Mouse (Mus musculus) olfactory bulb, adult 2 months (tissue): ENCODE results near the gene Rbbp8nl. TPM values are rescaled to one million over a fixed set of nuclear protein-coding genes. Genes with fewer than 3 reads are reported as not detected.

Source experiments
- H3K27ac ChIP-seq: fragments of 200-500 bp; 2 replicates; pipeline ENCODE4 v1.5.1; 2012; ENCODE audit warnings: low read depth, low read length; ENCODE audit not compliant: insufficient read depth
- H3K4me1 ChIP-seq: fragments of 200-500 bp; 2 replicates; pipeline ENCODE4 v1.6.1; 2012; ENCODE audit warnings: low read length; ENCODE audit not compliant: control insufficient read depth, insufficient read depth
- H3K4me3 ChIP-seq: fragments of 200-500 bp; 2 replicates; pipeline ENCODE4 v1.5.1; 2012; ENCODE audit warnings: mild to moderate bottlenecking, low read depth, low read length, moderate library complexity; ENCODE audit not compliant: insufficient read depth
- CTCF ChIP-seq: fragments of 200-500 bp; IDR thresholded peaks from 2 replicates; pipeline ENCODE4 v1.5.1; 2012; ENCODE audit warnings: low read depth, mild to moderate bottlenecking, low read length, moderate library complexity; ENCODE audit not compliant: insufficient read depth
- POLR2A ChIP-seq: fragments of 200-500 bp; IDR thresholded peaks from 2 replicates; pipeline ENCODE4 v1.6.1; 2012; ENCODE audit warnings: mild to moderate bottlenecking, low read depth, low read length, moderate library complexity; ENCODE audit not compliant: insufficient read depth
- WGBS: fragments of 180-500 bp; shearing (Covaris S2); methylation state at CpG from one replicate; pipeline ENCODE4 v1.1.7; 2018; 5-methylcytosine and 5-hydroxymethylcytosine counted together
- polyA plus RNA-seq: library from polyadenylated mRNA; stranded (reverse); fragments of >200 nt; gene quantifications from 2 replicates; pipeline ENCODE4 v1.2.4, GENCODE M21; 2012; ENCODE audit warnings: low replicate concordance; ENCODE audit not compliant: missing spikeins, insufficient read depth, insufficient read length

Gene Rbbp8nl
- polyA plus RNA-seq: not detected in 2 replicates

GRCm38 (mm10) chr2:180289440-180290108, at the start of gene Rbbp8nl:
Rbbp8nl (minus strand) TSS chr2:180289879.
- TF ChIP-seq POLR2A (no peak), CTCF (no peak)
- 66% methylated on average over 16 of the region's 16 CpGs for WGBS
- no peaks in the 10 kb centered on the region for H3K4me1 ChIP-seq
- no peak within 1 kb of the TSS for H3K4me3 ChIP-seq
- no peak within 1 kb of the TSS for H3K27ac ChIP-seq

- H3K27ac ChIP-seq: no peak within 1 kb of the TSS
- H3K4me1 ChIP-seq: peaks cover 13% of the 10 kb centered on the region
- H3K4me3 ChIP-seq: no peak within 1 kb of the TSS; the same call in 1 of the 2 replicates
- WGBS: 2% methylated on average over 33 of the region's 33 CpGs
- no peak for TF ChIP-seq POLR2A
- TF ChIP-seq CTCF: no peak
Observed at GRCm38 (mm10) chr2:180334551-180334986, 44.9 kb upstream of the Rbbp8nl start, which contains the start of gene Gata5. Gata5 (minus strand) TSS chr2:180334699.

GRCm38 (mm10) chr2:180333778-180334550, 44.3 kb upstream of the Rbbp8nl start:
- Histone ChIP-seq H3K4me3 (no peak overlapping the region; the same call in 1 of the 2 replicates), H3K27ac (no peak overlapping the region), H3K4me1 (peaks cover 13% of the 10 kb centered on the region)
- 2% methylated on average over 69 of the region's 69 CpGs for WGBS
- TF ChIP-seq CTCF: no peak
- no peak for TF ChIP-seq POLR2A

GRCm38 (mm10) chr2:180329466-180329865, 39.8 kb upstream of the Rbbp8nl start:
- 98% methylated on average over 1 of the region's 1 CpGs for WGBS
- Histone ChIP-seq H3K27ac (no peak overlapping the region), H3K4me1 (peaks cover 9% of the 10 kb centered on the region), H3K4me3 (no peak overlapping the region)
- no peak for TF ChIP-seq POLR2A
- no peak for TF ChIP-seq CTCF

GRCm38 (mm10) chr2:180322674-180323355, 33.1 kb upstream of the Rbbp8nl start:
- 65% methylated on average over 14 of the region's 14 CpGs for WGBS
- TF ChIP-seq CTCF (no peak), POLR2A (no peak)
- no peak overlapping the region for H3K4me3 ChIP-seq
- H3K4me1 ChIP-seq: no peaks in the 10 kb centered on the region
- no peak overlapping the region for H3K27ac ChIP-seq

DNA sequence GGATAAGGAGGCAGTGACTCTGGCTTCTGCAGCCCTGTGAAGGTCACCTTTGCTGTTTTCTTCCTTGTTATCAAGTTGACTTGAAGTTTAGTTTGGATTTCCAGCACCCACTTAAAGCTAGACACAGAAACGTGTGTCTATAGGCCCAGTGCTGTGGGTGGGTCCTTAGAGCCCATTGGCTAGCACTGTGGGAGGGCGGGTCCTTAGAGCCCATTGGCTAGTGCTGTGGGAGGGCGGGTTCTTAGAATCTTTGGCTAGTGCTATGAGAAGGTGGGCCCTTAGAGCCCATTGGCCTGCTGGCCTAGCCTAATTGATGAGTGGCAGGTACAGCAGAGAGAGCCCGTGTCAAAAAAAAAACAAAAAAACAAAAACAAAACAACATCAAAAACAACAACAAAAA, 30.5 kb upstream of the Rbbp8nl start:
- H3K4me1 ChIP-seq: no peaks in the 10 kb centered on the region
- TF ChIP-seq CTCF: no peak
- no peak for TF ChIP-seq POLR2A
- WGBS: 85% methylated on average over 4 of the region's 4 CpGs
- H3K4me3 ChIP-seq: no peak overlapping the region
- H3K27ac ChIP-seq: no peak overlapping the region

DNA sequence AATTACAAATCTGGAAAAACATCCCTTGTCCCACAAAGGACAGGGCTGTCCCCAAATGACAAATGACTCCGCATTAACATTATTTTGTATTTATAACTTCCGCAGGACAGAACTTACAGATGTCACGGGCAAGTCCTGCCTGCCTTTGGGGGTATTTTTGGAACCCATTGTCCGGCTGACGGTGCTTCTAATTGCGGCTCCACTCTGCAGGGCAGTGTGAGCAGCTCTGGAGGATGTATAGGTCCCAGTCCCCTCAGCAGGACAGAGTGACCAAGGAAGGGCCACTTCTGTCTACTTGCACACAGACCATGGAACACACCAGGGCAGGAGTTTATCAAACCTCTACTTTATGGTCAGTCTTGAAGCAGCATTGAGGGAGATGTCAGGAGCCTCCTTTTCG, 27.9 kb upstream of the Rbbp8nl start:
- Histone ChIP-seq H3K27ac (no peak overlapping the region), H3K4me1 (no peaks in the 10 kb centered on the region), H3K4me3 (no peak overlapping the region)
- TF ChIP-seq POLR2A (no peak), CTCF (no peak)
- 80% methylated on average over 7 of the region's 7 CpGs for WGBS

GRCm38 (mm10) chr2:180314292-180314691, 24.6 kb upstream of the Rbbp8nl start:
- Histone ChIP-seq H3K4me1 (no peaks in the 10 kb centered on the region), H3K27ac (no peak overlapping the region), H3K4me3 (no peak overlapping the region)
- TF ChIP-seq CTCF (no peak), POLR2A (no peak)
- 81% methylated on average over 2 of the region's 2 CpGs for WGBS
